Mouse (Mus musculus) midbrain, postnatal 0 days (tissue): ENCODE measurements around the gene Glo1. TPM values are rescaled to one million over a fixed set of nuclear protein-coding genes. Genes with fewer than 3 reads are reported as not detected.

ENCODE experiments used
- ATAC-seq: fragments of 200-750 bp; cut with Nextera tagmentation; 2 replicates; pipeline ENCODE4 v1.8.0; 2017; ENCODE audit warnings: moderate number of reproducible peaks, mild to moderate bottlenecking, moderate TSS enrichment, moderate library complexity; ENCODE audit not compliant: low FRiP score
- DNase-seq: peaks from one replicate; pipeline ENCODE4 v3.0.0-alpha.2; 2015; ENCODE audit warnings: low spot score
- H3K27ac ChIP-seq: fragments of 300-500 bp; sonication (generic); 2 replicates; pipeline ENCODE4 v1.5.1; 2014; ENCODE audit warnings: low read depth, mild to moderate bottlenecking, low read length, mixed read lengths
- H3K27me3 ChIP-seq: fragments of 300-500 bp; sonication (generic); 2 replicates; pipeline ENCODE4 v1.6.1; 2014; ENCODE audit warnings: low read length, control low read depth, mixed read lengths; ENCODE audit not compliant: insufficient read depth
- H3K36me3 ChIP-seq: fragments of 300-500 bp; sonication (generic); 2 replicates; pipeline ENCODE4 v1.6.1; 2014; ENCODE audit warnings: low read length, control low read depth, mixed read lengths; ENCODE audit not compliant: insufficient read depth
- H3K4me1 ChIP-seq: fragments of 300-500 bp; sonication (generic); 2 replicates; pipeline ENCODE4 v1.6.1; 2014; ENCODE audit warnings: mild to moderate bottlenecking, control low read depth, antibody characterized with exemption, low read length, mixed read lengths; ENCODE audit not compliant: insufficient read depth
- H3K4me2 ChIP-seq: fragments of 300-500 bp; sonication (generic); 2 replicates; pipeline ENCODE4 v1.6.1; 2014; ENCODE audit warnings: low read depth, mild to moderate bottlenecking, low read length, mixed read lengths; ENCODE audit not compliant: poor library complexity, severe bottlenecking
- H3K4me3 ChIP-seq: fragments of 300-500 bp; sonication (generic); 2 replicates; pipeline ENCODE4 v1.5.1; 2014; ENCODE audit warnings: low read depth, mild to moderate bottlenecking, low read length, moderate library complexity
- H3K9ac ChIP-seq: fragments of 300-500 bp; sonication (generic); replicated peaks from 2 replicates; pipeline ENCODE4 v1.6.1; 2014; ENCODE audit warnings: mild to moderate bottlenecking, low read length, moderate library complexity, mixed read lengths; ENCODE audit not compliant: poor library complexity, severe bottlenecking
- H3K9me3 ChIP-seq: fragments of 300-500 bp; sonication (generic); 2 replicates; pipeline ENCODE4 v1.6.1; 2016; ENCODE audit warnings: low read length, control low read depth
- CTCF ChIP-seq: IDR thresholded peaks from 2 replicates; pipeline ENCODE4 v1.5.1; 2016; ENCODE audit warnings: antibody characterized with exemption, mild to moderate bottlenecking
- WGBS: fragments of 180-500 bp; shearing (Covaris S2); extraction: QIAGEN DNeasy Blood & Tissue Kit; methylation state at CpG from one replicate; pipeline ENCODE4 v1.1.7; 2014; 5-methylcytosine and 5-hydroxymethylcytosine counted together
- polyA plus RNA-seq: library from polyadenylated mRNA; unstranded; fragments of >200 nt; fragmentation: Nextera tagmentation; extraction: Ambion mirVana; gene quantifications from 2 replicates; pipeline ENCODE4 v1.2.1, GENCODE M21; 2015
- total RNA-seq: library from RNA; depleted of rRNA; stranded (reverse); fragments of >200 nt; gene quantifications from 2 replicates; pipeline ENCODE4 v1.2.3, GENCODE M21; 2014

Gene Glo1
- total and polyA plus RNA-seq, 2 experiments from 2014 or later: 148 to 197 TPM

- Histone ChIP-seq H3K9ac (no peak overlapping the region), H3K4me3 (no peak overlapping the region), H3K27ac (no peak overlapping the region), H3K4me1 (no peaks in the 10 kb centered on the region), H3K27me3 (no peaks in the 10 kb centered on the region), H3K4me2 (no peak overlapping the region), H3K9me3 (no peaks in the 10 kb centered on the region), H3K36me3 (no peaks in the 10 kb centered on the region)
- TF ChIP-seq CTCF: no peak
- ATAC-seq (no peak), DNase-seq (no peak)
- WGBS: 79% methylated on average over 8 of the region's 8 CpGs
These were observed 35.5 kb upstream of the Glo1 start for GRCm38 (mm10) chr17:30662131-30662530.

DNA sequence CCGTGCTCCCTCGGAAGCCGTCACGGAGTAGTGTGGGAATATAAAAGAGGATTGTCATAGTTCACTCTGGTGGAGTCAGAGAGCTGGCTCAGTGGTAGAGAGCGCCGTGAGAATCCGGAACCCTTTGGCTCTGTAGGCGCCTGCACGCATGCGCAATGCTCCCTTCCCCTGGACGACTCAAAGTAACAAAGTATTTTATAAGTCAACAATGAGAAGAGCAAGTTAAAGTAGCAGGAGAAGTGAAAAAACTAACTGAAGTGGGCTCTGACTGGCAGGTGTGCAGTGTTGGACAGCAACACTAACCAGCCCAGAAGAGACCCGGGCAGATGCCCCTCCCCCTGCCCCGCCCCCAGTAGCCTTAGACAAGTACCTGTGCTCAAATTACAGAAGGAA is 31.5 kb upstream of the Glo1 start:
- peak overlapping the region; percentile 8; the same call in 1 of the 2 replicates for H3K27ac ChIP-seq
- no peaks in the 10 kb centered on the region for H3K36me3 ChIP-seq
- ATAC-seq (peak; percentile 62; the same call in 1 of the 2 replicates), DNase-seq (peak; percentile 82)
- no peaks in the 10 kb centered on the region for H3K27me3 ChIP-seq
- peak overlapping the region; percentile 35 for H3K4me2 ChIP-seq
- no peak overlapping the region; the same call in 1 of the 2 replicates for H3K9ac ChIP-seq
- H3K4me3 ChIP-seq: peak overlapping the region; percentile 27
- TF ChIP-seq CTCF: no peak
- H3K4me1 ChIP-seq: no peaks in the 10 kb centered on the region
- 8% methylated on average over 13 of the region's 13 CpGs for WGBS
- no peaks in the 10 kb centered on the region for H3K9me3 ChIP-seq

DNA sequence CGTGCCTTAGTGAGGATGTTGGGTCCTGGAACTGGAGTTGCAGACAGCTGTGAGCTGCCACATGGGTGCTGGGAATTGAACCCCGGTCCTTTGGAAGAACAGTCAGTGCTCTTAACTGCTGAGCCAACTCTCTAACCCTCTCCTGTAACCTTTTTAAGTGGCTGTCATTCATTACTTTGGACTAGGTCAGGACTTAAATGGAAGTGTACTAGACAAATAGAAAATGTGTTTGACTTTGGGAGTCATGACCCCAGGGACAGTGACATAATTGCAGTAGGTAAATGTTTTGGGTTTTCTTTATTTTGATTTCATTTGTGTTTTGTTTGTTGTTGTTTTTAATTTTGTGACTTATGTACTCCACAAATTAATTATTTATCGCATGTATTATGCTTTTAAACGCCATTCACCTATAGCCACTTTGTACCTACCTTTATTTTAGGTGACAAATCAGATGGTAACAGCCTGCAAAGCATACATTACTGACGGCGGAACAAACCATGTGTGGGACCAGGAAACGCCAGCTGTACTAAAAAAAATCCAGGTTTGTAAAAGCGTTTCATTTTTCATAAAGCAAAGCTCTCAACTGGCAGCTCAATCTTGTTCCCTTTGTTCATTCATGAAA is 31.0 kb upstream of the Glo1 start:
- Histone ChIP-seq H3K4me1 (no peaks in the 10 kb centered on the region), H3K4me2 (peak overlapping the region; percentile 35), H3K9ac (no peak overlapping the region; the same call in 1 of the 2 replicates), H3K27ac (peak overlapping the region; percentile 8; the same call in 1 of the 2 replicates), H3K9me3 (no peaks in the 10 kb centered on the region), H3K36me3 (no peaks in the 10 kb centered on the region), H3K27me3 (no peaks in the 10 kb centered on the region), H3K4me3 (peak overlapping the region; percentile 27)
- ATAC-seq (no peak), DNase-seq (no peak)
- 45% methylated on average over 8 of the region's 8 CpGs for WGBS
- no peak for TF ChIP-seq CTCF

GRCm38 (mm10) chr17:30653010-30653409 is 26.3 kb upstream of the Glo1 start:
- DNase-seq: no peak
- H3K9me3 ChIP-seq: no peaks in the 10 kb centered on the region
- ATAC-seq: no peak
- no peaks in the 10 kb centered on the region for H3K36me3 ChIP-seq
- H3K9ac ChIP-seq: no peak overlapping the region
- no peak overlapping the region for H3K4me3 ChIP-seq
- TF ChIP-seq CTCF: peak; percentile 71
- H3K27ac ChIP-seq: no peak overlapping the region
- no peaks in the 10 kb centered on the region for H3K4me1 ChIP-seq
- no peaks in the 10 kb centered on the region for H3K27me3 ChIP-seq
- 96% methylated on average over 6 of the region's 6 CpGs for WGBS
- H3K4me2 ChIP-seq: no peak overlapping the region

- 100% methylated on average over 3 of the region's 3 CpGs for WGBS
- ATAC-seq (no peak), DNase-seq (no peak)
- no peaks in the 10 kb centered on the region for H3K27me3 ChIP-seq
- no peak overlapping the region for H3K9ac ChIP-seq
- no peak overlapping the region for H3K4me2 ChIP-seq
- H3K4me3 ChIP-seq: no peak overlapping the region
- TF ChIP-seq CTCF: peak; percentile 34
- no peaks in the 10 kb centered on the region for H3K4me1 ChIP-seq
- no peaks in the 10 kb centered on the region for H3K36me3 ChIP-seq
- no peaks in the 10 kb centered on the region for H3K9me3 ChIP-seq
- no peak overlapping the region for H3K27ac ChIP-seq
These were observed 22.1 kb upstream of the Glo1 start for GRCm38 (mm10) chr17:30648770-30649169.

GRCm38 (mm10) chr17:30640896-30641295 is 14.2 kb upstream of the Glo1 start:
- Histone ChIP-seq H3K9ac (no peak overlapping the region), H3K36me3 (no peaks in the 10 kb centered on the region), H3K4me1 (no peaks in the 10 kb centered on the region), H3K27ac (no peak overlapping the region), H3K4me3 (no peak overlapping the region), H3K4me2 (no peak overlapping the region), H3K27me3 (no peaks in the 10 kb centered on the region), H3K9me3 (no peaks in the 10 kb centered on the region)
- DNase-seq (no peak), ATAC-seq (no peak)
- TF ChIP-seq CTCF: no peak
- WGBS: 92% methylated on average over 5 of the region's 5 CpGs
